Mouse (Mus musculus) G1E (cell line): Measurements from ENCODE around the gene Cirbp. TPM values are rescaled to one million over a fixed set of nuclear protein-coding genes. Genes with fewer than 3 reads are reported as not detected.

Source experiments
- ATAC-seq: 2 replicates; pipeline ENCODE4 v1.8.0; 2016; ENCODE audit warnings: mild to moderate bottlenecking; ENCODE audit not compliant: insufficient number of reproducible peaks, poor library complexity, low FRiP score, severe bottlenecking; ENCODE audit errors: extremely low read depth
- DNase-seq: peaks from one replicate; pipeline ENCODE4 v3.0.0; 2012; ENCODE audit warnings: low spot score
- H3K27me3 ChIP-seq: 2 replicates; pipeline ENCODE4 v1.6.1; 2012; ENCODE audit warnings: mild to moderate bottlenecking, low read length, inconsistent platforms; ENCODE audit not compliant: insufficient read depth
- H3K36me3 ChIP-seq: replicated peaks from 2 replicates; pipeline ENCODE3; 2012; ENCODE audit warnings: mild to moderate bottlenecking, inconsistent platforms
- H3K4me1 ChIP-seq: 2 replicates; pipeline ENCODE4 v1.6.1; 2012; ENCODE audit warnings: low read depth, low read length, inconsistent platforms, mixed read lengths; ENCODE audit not compliant: insufficient read depth
- H3K4me3 ChIP-seq: 2 replicates; pipeline ENCODE4 v1.5.1; 2012; ENCODE audit warnings: low read depth, mild to moderate bottlenecking, inconsistent platforms, low read length, moderate library complexity, mixed read lengths
- H3K9me3 ChIP-seq: replicated peaks from 2 replicates; pipeline ENCODE4 v1.6.1; 2012; ENCODE audit warnings: inconsistent platforms
- CTCF ChIP-seq: IDR thresholded peaks from 2 replicates; pipeline ENCODE4 v1.5.1; 2012; ENCODE audit warnings: low read depth, low read length, inconsistent platforms, mixed read lengths
- GATA1 ChIP-seq: IDR thresholded peaks from 2 replicates; pipeline ENCODE4 v1.6.1; 2012; ENCODE audit warnings: borderline replicate concordance, low read length, inconsistent platforms, mixed read lengths
- GATA2 ChIP-seq: IDR thresholded peaks from 2 replicates; pipeline ENCODE4 v1.6.1; 2012; ENCODE audit warnings: low read depth, low read length, inconsistent platforms, borderline replicate concordance
- POLR2AphosphoS5 ChIP-seq: IDR thresholded peaks from 2 replicates; pipeline ENCODE4 v1.6.1; 2012; ENCODE audit warnings: low read depth, low read length, inconsistent platforms; ENCODE audit not compliant: insufficient replicate concordance
- TAL1 ChIP-seq: conservative IDR thresholded peaks from 2 replicates; pipeline ENCODE4 v1.6.1; 2012; ENCODE audit warnings: low read depth, low read length, inconsistent platforms, mixed read lengths
- polyA plus RNA-seq: library from polyadenylated mRNA; stranded (reverse); fragments of >175 nt; gene quantifications from 2 replicates; pipeline ENCODE4 v1.2.3, GENCODE M21; 2012
- total RNA-seq, 2 experiments: library from RNA; stranded (forward) in 1 of 2; stranded (reverse) in 1 of 2; fragments of 200-1000 nt in 1 of 2; fragments of >200 nt in 1 of 2; fragmentation: Nextera tagmentation in 1 of 2; gene quantifications; 2 replicates each; pipeline ENCODE4 v1.2.3; 2014 to 2017

Gene Cirbp
- total and polyA plus RNA-seq, 3 experiments = 21.2 to 45.2 (median 34.8) TPM

GRCm38 (mm10) chr10:80190491-80191051 is 24.8 kb downstream of the Cirbp start:
- Histone ChIP-seq H3K4me1 (peaks cover 2% of the 10 kb centered on the region; the same call in 1 of the 2 replicates), H3K4me3 (no peak overlapping the region), H3K9me3 (no peaks in the 10 kb centered on the region), H3K27me3 (peaks cover 77% of the 10 kb centered on the region), H3K36me3 (no peaks in the 10 kb centered on the region)
- no peak for ATAC-seq
- TF ChIP-seq POLR2AphosphoS5 (no peak), TAL1 (no peak), GATA1 (no peak), GATA2 (no peak), CTCF (no peak)
- no peak for DNase-seq

GRCm38 (mm10) chr10:80193976-80194375 is 28.2 kb downstream of the Cirbp start:
- Histone ChIP-seq H3K4me3 (no peak overlapping the region), H3K36me3 (no peaks in the 10 kb centered on the region), H3K27me3 (peaks cover 65% of the 10 kb centered on the region), H3K4me1 (no peaks in the 10 kb centered on the region; the same call in 1 of the 2 replicates), H3K9me3 (no peaks in the 10 kb centered on the region)
- no peak for DNase-seq
- ATAC-seq = no peak
- no peak for TF ChIP-seq TAL1
- no peak for TF ChIP-seq CTCF
- no peak for TF ChIP-seq GATA1
- no peak for TF ChIP-seq POLR2AphosphoS5
- no peak for TF ChIP-seq GATA2

DNA sequence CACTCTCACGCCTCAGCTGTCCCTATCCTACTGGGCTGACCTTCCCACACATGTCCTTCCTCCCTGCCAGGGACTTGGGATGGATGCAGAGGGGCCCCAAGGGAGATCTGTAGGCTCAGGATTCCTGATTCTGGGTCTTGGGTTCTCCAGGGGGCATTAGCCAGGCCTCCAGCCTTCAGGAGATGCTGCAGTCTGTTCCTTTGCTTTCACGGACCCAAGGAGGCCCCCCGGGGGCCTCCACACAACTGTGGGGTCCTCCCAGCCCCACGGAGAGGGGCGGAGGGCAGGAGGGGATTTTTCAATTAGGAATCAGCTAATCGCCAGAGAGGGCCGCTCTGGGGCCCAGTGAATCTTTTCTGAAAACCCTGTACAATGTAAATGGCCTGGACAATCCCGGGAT is 28.7 kb downstream of the Cirbp start:
- TF ChIP-seq TAL1 (no peak), GATA2 (no peak), CTCF (no peak), POLR2AphosphoS5 (no peak), GATA1 (no peak)
- ATAC-seq (no peak), DNase-seq (no peak)
- Histone ChIP-seq H3K27me3 (peaks cover 63% of the 10 kb centered on the region), H3K4me1 (no peaks in the 10 kb centered on the region; the same call in 1 of the 2 replicates), H3K36me3 (no peaks in the 10 kb centered on the region), H3K4me3 (no peak overlapping the region), H3K9me3 (no peaks in the 10 kb centered on the region)

GRCm38 (mm10) chr10:80196167-80196566 is 30.4 kb downstream of the Cirbp start:
- no peak for ATAC-seq
- no peak for DNase-seq
- Histone ChIP-seq H3K36me3 (no peaks in the 10 kb centered on the region), H3K4me1 (no peaks in the 10 kb centered on the region; the same call in 1 of the 2 replicates), H3K27me3 (peaks cover 58% of the 10 kb centered on the region), H3K4me3 (no peak overlapping the region), H3K9me3 (no peaks in the 10 kb centered on the region)
- TF ChIP-seq POLR2AphosphoS5 (no peak), TAL1 (no peak), GATA1 (no peak), CTCF (no peak), GATA2 (no peak)

- TF ChIP-seq GATA2 = no peak
- TF ChIP-seq TAL1 = no peak
- TF ChIP-seq CTCF = no peak
- no peak for TF ChIP-seq GATA1
- TF ChIP-seq POLR2AphosphoS5 = no peak
- Histone ChIP-seq H3K4me3 (no peak overlapping the region), H3K27me3 (peaks cover 57% of the 10 kb centered on the region), H3K9me3 (no peaks in the 10 kb centered on the region), H3K4me1 (no peaks in the 10 kb centered on the region; the same call in 1 of the 2 replicates), H3K36me3 (no peaks in the 10 kb centered on the region)
- ATAC-seq (no peak), DNase-seq (no peak)
Measured at GRCm38 (mm10) chr10:80196778-80197581, 31.2 kb downstream of the Cirbp start.

DNA sequence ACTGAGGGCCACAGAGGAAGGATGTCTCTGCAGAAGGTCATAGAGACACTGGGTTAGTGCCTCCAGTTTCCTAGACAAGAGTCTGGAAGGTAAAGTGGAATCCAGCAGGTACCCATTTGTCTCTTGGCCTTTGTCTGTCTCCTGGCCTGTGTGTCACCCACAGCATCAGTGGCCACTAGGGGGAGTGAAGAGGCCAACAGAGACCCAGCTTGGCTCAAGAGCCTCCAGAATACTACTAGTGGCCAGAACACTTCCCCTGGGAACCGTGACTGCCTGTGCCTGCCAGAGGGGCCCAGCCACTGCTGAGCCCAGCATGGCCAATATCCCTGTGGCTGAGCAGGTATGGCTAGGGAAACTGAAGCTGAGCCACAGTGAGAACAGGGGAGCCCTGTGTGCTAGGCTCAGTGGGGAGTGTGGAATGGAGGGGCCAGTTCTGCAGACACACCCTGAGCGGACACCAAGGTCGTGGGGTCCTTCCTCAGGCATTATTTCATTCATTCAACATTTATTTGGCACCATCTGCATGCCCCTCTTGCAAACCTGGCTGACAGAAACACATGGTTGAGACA is 33.7 kb downstream of the Cirbp start:
- peak; percentile 93 for TF ChIP-seq CTCF
- no peak for TF ChIP-seq GATA2
- no peak for TF ChIP-seq GATA1
- no peak for TF ChIP-seq TAL1
- no peak for TF ChIP-seq POLR2AphosphoS5
- Histone ChIP-seq H3K27me3 (peaks cover 48% of the 10 kb centered on the region), H3K4me3 (no peak overlapping the region), H3K9me3 (no peaks in the 10 kb centered on the region), H3K36me3 (no peaks in the 10 kb centered on the region), H3K4me1 (no peaks in the 10 kb centered on the region)
- DNase-seq = peak; percentile 66
- 0 out of 2 replicates have a peak, but pooled peaks have one; percentile 49 for ATAC-seq
